Mouse (Mus musculus) megakaryocyte-erythroid progenitor cell, adult 5-6 weeks (primary cell): ENCODE results near the gene Rps6ka6. TPM values are rescaled to one million over a fixed set of nuclear protein-coding genes. Genes with fewer than 3 reads are reported as not detected.

Experiments
- ATAC-seq: replicated peaks from 2 replicates; pipeline ENCODE4 v1.8.0; 2016; ENCODE audit warnings: mild to moderate bottlenecking, inconsistent platforms; ENCODE audit not compliant: severe bottlenecking, poor library complexity, low FRiP score, low TSS enrichment
- total RNA-seq, 2 experiments: library from RNA; stranded (forward) in 1 of 2; stranded (reverse) in 1 of 2; fragments of 200-1000, 215-1000 nt in 1 of 2; fragments of >200 nt in 1 of 2; fragmentation: Nextera tagmentation in 1 of 2; gene quantifications; 2 replicates each; pipeline ENCODE4 v1.2.3; 2014 to 2017

The Rps6ka6 gene
- 0.42 TPM in 1 of 2 replicates, not detected in the other for total RNA-seq (2014; fragmentation: Nextera tagmentation)
- total RNA-seq (2017): 1.0 and 2.7 TPM in 2 replicates

DNA sequence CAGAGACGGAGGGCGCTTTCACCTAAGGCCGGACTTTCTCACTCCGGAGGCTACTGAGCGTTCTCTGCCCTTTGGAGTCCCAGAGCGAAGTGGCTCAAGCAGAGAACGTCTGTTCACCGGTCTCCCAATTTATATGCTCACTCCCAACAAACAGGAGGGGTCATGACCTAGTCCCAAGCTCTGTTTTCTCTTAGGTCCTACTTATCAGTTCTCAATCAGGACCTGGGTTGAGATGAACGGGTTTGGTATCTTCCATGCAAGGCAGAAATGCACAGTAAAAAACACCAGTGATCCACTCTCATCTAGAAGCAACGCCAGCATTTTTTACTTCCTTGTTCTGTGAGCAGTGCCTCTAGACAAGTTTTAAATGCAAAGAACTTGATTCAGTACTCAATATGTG is at the start of gene Rps6ka6:
TSS of gene Rps6ka6 (minus strand) at position 101 of the 400 bp plus-strand sequence.
- no peak for ATAC-seq

DNA sequence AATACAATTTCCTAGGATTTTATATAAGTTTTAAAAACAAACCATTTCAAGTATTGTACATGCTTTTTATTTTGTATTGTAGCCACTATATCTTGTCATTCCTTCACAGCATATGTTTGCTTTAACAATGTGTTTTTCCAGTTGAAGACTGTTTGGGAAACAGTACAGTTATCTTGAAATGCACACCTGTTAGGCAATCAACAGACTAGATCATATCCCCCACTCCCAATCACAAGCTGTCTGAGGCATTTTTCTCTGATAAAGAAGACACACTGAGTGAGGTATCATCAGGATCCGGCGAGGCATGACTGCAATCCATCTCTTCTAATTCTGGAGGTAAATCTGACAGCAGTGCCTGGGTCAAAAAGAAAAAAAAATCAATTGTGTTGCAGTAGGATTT is 39.3 kb upstream of the Rps6ka6 start:
- ATAC-seq: no peak

DNA sequence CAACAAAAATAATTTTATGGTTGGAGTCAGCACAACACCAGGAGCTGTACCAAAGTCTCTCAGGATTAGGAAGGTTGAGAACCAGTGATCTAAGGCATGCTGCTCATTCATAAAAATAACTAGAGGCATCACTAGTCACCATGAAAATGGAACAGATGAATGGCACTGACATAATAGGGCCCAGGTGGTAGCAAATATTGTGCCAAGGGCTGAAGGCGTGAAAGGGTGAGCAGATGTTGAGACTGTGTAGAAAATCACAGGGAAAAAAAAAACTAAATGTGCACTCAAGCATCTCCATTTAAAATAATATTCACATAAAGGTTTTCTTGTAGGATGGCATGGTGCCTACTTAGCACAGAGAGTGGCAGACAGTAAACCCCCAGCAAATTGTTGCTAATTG is 19.6 kb downstream of the Rps6ka6 start:
- no peak for ATAC-seq

DNA sequence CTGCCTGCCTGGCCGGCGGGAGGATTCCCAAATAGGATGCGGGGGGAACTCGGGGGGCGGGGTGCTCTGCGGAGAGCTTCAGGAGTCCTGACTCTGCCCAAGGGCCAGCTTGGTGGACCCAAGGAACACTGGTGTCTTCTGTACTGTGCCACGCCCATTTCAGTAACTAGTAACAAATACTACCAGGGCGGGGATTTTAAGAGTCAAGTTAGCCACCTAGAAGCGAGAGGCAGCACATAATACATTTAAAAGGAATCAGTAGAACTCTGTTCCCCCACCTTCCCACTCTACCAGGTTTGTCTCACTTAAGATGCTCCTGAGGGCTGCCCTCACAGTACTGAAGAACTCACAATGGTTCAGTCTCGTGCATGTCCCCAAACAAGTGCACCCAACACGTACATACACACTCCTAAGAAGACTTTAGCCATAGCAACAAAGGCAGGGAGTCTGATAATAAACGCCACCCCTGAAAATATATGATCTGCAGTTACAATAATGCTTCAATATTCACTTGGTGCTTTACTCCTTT is 74.1 kb downstream of the Rps6ka6 start:
- no peak; the same call in 1 of the 2 replicates for ATAC-seq

DNA sequence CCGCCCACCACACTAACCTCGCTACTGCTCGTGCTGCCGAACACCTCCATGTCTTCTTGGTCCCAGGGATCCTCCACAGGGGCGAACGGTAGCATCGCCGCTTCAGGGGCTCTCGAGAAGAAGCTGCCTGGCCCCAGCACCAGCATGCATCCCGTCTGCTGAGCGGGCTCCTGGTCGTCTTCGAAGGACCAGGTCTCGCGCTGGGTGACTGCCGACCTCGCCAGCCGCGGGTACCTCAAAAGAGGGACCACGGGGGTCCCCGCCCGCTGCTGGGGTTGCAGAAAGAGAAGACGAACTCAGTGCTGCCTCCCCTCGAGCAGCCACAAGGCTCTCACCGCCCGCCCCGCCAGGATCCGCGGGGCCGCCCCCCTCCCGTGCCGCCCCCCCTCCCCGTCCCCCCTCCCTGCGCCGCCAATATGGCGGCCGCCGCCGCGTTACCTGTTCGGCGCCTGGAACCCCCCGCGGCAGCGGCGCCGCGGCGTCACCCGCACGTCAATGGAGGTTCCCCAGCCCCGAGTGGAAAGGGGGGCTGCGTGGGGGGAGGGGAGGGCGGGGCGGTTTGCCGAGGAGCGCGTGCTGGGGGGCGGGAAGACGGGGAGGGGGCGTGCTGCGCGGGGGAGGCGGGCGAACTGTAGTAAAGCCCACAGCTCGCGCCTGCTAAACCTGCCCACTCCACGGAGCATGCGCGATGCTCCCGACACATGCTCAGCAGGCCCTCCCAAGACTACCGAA is 74.8 kb downstream of the Rps6ka6 start:
- peak; percentile 41; the same call in 1 of the 2 replicates for ATAC-seq

DNA sequence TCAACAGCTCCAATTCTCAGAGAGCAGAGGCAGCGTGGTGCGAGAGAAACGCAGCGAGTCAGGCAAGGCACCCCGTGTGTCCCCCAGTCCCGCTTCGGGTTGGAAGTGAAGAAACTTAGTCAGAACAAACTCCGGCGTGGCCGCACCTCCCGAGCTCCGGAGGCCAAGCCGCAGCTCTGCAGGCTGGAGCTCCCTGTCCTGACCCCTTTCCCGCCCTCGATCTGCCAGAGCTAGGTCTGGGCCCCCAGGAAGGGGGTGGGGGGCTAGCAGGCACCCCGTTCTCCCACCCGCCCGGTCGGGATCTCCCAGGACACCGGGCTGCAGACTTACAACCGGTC is 75.3 kb downstream of the Rps6ka6 start:
- ATAC-seq: peak; percentile 26; the same call in 1 of the 2 replicates

DNA sequence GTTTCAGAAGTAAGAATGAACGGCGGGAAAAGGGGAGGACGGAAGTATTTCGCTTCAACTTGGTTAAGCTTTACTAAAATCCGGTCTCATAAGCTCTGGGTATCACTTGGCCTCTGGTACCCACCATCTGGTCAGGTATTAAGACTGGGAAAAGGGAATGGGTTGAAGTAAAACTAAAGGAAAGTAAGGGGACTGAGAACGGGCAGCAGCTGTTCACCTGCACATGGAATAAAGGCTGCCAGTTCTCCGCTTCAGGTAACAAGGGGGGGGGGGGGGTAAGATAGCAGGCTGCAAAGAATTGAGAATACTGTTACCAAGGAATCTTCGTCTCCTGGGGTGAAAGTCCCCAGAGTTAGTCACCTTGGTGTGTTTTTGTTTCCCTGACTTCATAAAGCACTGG is 75.7 kb downstream of the Rps6ka6 start:
- ATAC-seq: no peak

DNA sequence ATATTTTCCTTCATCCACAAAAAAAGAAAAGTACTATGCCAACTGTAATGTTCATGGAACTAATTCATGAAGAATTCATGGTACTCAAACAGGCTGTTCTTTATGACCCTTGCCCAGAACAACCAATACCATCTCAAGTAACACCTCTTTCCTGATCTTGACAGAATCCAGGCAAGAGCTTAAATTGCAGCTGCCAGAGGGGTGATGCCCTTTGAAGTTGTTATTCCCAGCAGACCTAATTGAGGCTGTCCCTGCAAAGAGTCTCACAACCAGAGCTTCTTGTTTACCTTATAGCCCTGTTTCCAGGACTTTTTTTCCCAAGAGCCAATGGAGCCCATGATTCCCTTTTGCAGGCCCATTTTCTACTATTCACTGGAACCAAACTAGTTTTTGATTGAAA is 77.6 kb downstream of the Rps6ka6 start:
- no peak for ATAC-seq

DNA sequence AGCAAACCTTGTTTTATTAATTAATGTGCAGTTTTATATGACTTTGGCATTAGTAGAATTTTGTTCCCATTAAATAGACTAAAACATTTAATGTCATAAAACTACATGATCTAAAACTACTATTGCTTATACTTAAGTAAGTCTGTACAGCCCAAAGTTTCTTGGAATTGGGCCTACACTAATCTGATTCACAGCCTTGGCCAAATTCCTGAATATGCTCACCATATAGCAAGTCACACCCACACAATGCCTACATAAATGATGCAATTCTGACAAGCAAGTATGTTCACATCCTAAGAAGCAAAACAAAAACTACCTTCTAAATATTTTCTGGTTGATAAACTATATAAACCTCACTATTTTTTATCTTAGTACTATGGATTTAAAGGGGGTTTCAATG is 101.2 kb downstream of the Rps6ka6 start:
- no peak for ATAC-seq

DNA sequence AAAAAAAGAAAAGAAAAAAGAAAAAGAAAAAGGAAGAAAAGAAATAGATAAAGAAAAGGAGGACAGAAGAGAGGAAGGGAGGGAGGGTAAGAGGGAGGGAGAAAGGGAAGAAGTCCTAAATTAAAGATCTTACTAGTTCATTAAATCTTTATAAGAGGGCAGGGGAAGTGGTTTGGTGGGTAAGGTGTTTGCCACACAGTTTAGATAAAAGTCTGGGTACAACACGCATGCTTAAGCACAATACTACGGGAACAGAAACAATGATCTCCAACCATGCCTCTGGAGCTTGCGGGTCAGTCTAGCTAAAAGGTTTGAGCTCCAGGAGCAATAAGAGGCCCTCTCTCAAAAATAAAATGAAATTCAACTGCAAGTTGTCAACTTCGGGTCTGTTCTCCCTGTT is 123.0 kb downstream of the Rps6ka6 start:
- no peak for ATAC-seq

DNA sequence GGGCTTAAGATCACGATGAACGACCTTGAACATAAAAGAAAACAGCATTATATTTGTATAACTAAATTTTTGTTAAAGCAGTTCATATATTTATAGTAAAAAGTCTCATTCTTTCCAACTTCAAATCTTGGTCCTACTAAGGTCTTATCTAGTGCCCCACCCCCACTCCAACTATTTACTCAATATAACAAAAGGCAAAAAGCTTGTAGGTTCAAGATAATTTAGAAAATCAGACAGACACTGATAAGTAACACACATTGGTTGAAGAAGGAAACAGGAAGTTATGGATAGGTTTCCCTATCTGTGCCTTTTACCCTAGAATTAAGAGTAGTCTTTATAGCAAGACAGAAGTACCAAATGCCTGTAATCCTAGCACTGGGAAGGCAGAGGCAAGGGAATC is 132.9 kb downstream of the Rps6ka6 start:
- ATAC-seq: no peak

DNA sequence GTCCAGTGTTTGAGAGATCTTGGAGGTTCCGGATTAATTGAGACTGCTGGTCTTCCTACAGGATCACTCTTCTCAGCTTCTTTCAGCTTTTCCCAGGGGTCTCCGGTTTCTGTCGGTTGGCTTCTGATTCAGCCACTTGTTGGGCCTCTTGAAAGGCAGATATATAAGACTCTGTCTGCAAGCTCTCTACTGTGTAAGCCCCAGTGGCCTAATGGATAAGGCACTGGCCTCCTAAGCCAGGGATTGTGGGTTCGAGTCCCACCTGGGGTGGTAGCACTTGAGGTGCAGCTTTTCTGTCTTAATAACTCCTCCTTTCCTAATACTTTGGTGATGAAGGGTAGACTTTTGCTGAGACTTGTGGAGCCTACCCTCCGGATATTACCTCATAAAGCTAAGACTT is 160.7 kb downstream of the Rps6ka6 start:
- ATAC-seq: no peak

DNA sequence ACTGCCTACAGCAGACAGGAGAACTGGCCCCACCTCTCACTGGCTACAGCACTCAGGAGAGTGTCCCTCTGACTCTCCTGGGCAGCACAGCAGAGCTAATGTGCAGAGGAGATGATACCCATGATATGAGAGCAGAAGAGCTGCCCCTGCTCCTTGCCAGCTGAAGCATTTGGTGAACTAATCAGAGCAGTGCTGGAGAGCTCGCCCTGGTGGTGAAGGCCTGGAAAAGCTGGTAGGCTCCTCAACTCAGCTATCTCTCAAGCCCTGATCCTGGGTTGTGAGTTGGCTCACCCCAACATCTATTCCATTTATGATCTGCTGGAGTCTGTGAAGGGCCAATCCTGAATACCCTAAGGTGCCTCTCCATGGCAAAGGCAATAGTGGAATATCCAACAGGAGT is 163.6 kb downstream of the Rps6ka6 start:
- no peak for ATAC-seq

Other genes starting within 250 kb of the Rps6ka6 start
- gene Hdx, start 159.1 kb upstream of the Rps6ka6 start, total RNA-seq (2014; fragmentation: Nextera tagmentation): 0.10 TPM in 1 of 2 replicates, not detected in the other
- 0.27 TPM in 1 of 2 replicates, not detected in the other for gene Hdx, start 159.1 kb upstream of the Rps6ka6 start, total RNA-seq (2017)